Mouse (Mus musculus) cerebellum, adult 9-10 months (tissue): Measurements from ENCODE around the gene Kdm1b.

Experiments used
- DNase-seq: peaks from one replicate; pipeline ENCODE4 v3.0.0; 2022

Kdm1b gene

DNA sequence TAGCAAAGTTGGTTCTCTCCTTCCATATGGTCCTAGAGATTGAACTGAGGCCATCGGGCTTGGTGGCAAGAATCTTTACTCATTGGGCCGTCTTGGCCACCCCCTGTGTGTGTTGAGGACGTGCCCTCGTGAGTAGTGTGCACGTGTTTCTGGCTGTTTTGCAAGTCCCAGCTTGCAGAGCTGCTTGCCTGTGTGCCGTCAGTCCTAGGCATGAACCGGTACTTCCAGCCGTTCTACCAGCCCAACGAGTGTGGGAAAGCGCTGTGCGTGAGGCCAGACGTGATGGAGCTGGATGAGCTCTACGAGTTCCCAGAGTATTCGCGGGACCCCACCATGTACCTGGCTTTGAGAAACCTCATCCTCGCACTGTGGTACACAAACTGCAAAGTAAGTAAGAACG, 19.5 kb downstream of the Kdm1b start:
- DNase-seq: no peak

DNA sequence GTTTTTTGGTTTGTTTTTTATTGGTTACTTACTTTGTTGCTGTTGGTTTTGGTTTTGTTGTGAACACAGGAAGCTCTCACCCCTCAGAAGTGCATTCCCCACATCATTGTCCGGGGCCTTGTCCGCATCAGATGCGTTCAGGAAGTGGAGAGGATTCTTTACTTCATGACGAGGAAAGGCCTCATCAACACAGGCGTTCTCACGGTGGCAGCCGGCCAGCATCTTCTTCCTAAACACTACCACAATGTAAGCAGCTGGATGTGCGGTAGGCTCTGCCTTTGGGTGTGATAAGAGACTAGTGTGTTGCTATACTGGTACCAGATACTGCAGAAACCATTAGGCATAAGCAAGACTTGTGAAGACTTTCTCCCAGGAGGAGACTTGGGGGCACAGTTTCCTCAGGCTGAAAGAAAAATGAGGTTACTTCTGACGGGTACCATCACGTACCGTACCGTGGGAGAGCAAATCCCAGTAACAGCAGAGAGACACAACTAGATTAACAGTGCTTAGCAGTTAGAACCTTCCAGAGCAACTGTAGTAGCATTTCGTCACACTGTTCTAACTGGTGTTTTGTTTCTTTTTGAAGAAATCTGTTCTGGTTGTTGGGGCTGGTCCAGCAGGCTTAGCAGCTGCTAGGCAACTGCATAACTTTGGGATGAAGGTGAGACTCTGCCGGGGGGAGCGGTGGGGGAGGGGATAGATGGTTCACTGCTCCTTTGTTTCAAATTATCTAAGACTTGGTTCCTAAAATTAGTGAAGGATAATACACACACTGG, 20.9 kb downstream of the Kdm1b start:
- DNase-seq: no peak

DNA sequence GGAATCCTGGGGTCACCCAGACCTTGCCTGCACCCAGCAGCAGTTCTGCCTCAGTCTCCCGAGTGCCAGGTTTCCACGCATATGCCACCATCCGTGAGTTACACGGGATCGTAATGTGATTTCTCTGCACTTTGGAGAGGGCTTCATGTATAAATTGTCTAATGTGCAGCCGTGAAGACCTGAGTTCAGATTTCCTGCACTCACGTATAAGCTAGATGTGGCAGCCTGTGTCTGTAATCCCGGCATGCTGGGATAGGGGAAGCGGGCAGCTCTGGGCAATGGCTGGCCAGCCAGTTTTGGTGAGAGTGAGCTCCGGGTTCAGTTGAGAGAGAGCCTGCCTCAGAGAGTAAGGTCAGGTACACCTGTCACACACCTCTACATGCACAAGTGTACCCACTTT, 23.2 kb downstream of the Kdm1b start:
- no peak for DNase-seq

DNA sequence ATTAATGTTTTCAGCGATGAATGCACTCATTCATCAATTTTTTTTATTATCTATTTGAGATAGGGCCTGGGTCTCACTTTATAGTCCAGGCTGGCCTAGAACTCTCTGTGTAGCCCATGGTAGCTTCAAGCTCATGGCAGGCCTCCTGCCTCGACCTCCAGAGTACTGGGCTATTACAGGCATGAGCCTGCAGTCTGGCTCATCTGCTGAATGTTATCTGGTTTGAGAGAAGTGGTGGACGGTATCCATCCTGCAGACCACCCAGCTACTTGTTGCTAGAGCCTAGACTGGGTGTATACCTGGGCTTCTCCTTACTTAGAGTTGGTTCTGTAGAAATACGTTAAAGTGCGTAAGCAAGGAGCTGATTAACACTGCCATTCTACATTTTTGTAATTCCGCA, 23.7 kb downstream of the Kdm1b start:
- DNase-seq: no peak

DNA sequence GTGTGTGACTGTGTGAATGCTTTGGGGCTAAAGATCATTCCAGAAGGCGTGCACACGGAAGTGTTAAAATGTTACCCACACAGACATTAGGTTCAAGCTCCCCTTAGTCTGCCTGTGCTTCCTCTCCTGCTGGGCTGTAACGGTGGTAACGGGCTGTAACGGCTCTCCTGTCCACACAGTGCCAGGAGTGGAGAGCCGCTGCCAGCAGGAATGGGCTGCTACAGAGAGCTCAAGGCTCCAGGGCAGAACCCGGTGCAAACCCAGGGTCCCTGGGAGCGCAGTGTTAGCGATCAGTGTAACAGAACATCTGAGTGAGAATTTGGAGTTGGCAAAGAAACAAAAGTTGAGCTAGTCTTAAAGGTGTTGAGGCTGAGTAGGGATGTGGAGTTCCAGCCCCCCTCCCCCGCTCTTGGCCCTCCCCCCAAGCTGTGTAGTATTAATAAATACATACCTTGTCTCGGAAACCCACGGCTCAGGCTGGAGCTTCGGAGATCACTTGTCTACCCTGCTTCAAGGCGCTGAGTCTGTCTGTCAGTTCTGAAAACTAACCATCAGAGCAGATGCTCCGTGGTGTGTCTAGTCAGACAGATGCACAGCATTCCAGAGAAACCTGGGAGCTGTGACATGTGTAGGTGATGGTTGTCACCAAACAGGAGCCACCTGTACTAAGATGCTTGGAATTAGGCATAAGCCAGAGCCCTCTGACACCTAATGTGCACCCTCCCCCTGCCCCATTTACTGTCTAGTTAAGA, 27.2 kb downstream of the Kdm1b start:
- no peak for DNase-seq

DNA sequence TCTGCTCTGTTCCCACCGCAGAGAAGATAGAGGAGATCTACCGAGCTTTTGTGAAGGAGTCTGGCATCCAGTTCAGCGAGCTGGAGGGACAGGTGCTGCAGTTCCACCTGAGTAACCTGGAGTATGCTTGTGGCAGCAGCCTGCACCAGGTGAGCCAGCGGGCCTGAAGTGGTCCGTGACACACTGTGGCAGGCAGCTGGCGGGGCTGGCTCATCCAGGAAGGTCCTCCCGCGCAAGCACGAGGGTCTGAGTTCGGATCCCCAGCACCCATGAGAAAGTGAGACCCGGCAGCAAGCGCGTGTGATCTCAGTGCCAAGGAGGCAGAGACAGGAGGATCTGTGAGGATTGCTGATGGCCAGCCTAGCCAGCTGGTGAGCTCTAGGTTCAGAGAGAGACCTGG, 28.6 kb downstream of the Kdm1b start:
- no peak for DNase-seq

DNA sequence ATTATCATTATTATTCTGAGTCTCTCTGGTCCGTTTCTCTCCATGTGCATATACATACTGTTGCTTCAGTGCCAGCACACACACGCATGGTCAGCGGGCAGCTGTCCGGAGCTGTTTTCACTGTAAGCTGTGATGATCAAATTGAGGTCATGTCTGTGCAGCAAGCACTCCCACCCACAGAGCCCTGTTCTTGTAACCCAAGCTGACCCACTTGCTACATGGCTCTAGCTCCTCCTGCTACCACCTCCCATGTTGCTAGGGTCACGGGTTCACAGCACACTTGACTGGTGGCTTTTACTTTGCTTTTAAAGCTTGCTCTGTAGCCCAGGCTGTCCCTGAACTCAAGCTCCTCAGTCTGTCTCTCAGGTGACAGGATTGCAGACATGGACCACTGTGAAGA, 29.2 kb downstream of the Kdm1b start:
- no peak for DNase-seq

DNA sequence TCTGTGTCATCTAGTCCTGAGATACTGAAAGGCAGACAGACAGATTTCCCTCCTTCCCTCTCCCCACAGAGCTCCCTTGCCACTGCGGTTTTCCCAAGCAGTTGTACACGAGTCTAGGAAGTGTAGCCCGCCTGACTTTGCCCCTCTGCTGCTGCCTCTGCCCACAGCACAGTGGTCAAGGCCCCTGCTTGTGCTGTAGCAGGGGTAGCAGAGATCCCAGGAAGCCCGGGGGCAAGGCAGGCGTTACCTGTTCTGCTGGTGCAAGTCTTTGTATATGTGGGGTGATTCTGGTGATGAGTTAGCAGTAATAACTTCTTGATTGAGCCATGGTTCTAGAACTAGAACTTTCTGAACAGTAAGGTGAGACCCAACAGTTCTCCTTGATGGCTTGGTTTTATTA, 32.9 kb downstream of the Kdm1b start:
- no peak for DNase-seq

DNA sequence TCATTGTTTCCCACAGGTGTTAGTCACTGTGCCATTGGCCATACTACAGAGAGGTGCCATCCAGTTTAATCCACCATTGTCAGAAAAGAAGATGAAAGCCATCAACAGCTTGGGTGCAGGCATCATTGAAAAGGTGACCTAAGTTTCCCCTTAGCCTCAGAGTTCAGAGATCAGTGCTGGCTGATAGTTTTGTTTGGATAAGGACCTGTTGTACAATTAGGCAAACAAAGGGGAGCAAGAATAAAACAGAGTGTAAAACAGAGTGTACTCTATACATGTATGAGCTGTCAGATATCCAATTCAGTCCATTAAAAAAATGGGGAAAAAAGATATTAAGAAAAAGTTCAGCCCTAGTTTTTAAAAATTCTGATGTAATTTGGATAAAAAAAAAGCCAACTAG, 34.1 kb downstream of the Kdm1b start:
- no peak for DNase-seq

DNA sequence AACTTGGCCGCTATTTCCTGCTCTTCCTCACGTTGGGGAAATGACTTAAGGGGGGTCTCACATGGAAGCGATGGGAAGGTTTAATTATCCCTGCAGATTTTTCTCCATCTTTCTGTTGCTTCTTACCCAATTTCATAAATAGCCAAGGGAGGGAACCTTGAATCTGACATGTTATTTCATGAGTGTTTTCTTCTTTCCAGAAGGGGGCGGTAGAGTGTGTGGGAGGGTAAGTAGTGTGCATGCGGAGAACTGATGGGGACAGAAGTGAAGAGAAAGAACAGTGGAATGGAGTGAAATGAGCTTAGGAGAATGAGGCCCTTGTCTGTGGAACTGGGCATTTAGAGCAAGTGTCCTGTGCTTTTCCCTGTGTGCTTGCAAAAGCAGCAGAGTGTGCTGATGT, 35.5 kb downstream of the Kdm1b start:
- DNase-seq: no peak

DNA sequence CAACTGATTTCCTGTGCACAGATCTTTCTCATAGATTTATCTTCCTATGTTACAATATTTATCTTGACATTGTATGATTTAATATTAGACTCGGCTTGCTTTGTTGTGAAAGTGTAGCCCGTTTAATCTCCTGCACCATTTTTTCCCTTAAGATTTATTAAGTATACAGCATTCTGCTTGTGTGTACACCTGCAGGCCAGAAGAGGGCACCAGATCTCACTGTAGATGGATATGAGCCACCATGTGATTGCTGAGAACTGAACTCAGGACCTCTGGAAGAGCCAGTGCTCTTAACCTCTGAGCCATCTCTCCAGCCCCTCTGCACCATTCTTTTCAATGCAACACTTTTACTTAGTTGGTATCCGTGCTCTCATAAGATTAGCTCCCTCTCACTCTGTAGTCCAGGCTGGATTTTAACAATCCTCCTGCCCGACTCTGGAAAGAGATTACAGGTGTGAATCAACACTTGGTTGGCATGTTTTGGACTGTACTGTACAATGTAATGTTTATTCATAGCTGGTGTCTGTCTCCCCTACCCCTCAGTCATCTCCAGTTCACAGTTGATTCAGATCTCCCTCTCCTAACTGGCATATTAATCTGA, 37.7 kb downstream of the Kdm1b start:
- no peak for DNase-seq

DNA sequence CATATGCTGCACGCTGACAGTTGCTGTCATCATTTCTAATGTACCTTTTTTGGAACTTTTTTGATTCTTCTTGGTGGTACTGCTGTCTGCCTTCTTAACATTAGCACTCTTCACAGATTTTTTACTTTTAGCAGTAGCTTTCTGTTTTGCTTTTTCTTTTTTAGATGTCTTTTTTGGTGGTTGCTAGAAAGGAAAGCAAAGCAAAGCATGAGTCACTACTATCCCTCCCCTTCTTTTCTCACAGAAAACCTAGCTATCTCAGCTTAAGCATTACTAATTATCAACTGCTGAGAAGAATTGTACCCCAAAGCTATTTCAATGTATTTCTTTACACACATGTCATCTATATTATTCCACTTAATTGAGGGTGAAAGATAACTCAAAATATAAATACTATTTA, 45.1 kb downstream of the Kdm1b start:
- DNase-seq: no peak

DNA sequence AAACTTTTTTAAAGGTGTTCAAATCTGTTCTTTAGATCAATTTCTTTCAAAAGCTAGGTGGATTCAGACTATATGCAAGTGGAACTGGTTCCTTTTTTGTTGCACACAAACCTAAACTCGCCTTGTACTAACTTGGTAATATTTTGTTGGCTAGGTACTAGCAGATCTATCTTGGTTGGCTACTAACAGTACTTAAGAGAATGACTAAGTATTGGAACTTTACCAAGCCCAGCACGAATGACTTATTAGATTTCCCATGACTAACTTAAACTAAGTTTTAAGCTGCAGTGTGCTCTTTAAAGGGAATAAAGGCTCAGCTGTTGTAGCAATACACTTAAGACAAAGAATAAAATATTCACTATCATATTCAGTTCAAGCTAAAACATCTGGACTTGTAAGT, 46.0 kb downstream of the Kdm1b start:
- DNase-seq: no peak

DNA sequence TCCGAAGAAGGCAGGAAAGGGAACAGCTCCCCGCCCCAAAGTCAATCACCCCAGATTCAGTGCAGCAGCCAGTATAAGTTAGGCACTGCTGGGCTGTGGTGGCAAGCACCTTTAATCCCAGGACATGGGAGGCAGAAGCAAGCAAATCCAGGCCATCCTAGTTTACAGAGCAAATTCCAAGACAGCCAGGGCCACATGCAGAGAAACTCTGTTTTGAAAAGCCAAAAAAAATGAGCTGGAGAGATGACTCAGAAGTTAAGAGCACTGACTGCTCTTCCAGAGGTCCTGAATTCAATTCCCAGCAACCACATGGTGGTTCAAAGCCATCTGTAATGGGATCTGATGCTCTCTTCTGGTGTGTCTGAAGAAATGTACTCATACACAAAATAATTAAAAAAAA, 50.5 kb downstream of the Kdm1b start:
- DNase-seq: no peak

DNA sequence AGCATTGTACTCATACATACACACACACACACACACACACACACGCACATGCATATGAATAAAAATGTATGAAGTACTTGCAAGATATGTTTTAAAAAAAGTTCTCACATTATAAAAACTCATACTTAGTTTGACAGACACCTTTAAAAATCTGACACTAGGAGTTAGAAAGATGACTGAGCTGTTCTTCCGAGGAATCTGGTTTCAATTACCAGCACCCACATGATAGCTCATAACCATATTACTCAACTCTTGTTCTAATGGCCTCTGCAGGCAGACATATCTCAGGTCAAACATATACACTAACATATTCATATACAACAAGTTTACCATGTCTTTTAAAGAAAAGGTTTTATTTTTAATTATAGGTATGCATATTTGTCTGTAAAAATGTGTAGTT, 53.3 kb downstream of the Kdm1b start:
- DNase-seq: no peak

DNA sequence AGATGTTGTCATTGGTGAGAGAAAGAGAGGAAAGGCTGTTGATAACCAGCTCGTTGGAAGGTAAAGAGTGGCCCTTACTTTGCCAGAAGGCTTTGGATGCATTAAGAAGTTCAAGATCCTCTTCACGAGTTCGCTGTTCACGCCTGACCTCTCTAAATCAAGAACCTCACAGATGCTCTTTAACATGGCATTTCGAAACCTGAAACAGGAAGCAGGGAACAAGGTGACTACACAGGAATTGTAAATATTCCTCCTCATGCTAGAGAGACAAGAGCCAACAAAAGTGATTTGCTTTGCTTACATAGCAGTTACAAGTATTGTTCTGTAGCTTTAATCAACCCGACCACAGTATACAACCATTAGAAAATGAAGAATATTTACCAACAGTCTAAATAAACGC, 56.0 kb downstream of the Kdm1b start:
- DNase-seq: no peak

DNA sequence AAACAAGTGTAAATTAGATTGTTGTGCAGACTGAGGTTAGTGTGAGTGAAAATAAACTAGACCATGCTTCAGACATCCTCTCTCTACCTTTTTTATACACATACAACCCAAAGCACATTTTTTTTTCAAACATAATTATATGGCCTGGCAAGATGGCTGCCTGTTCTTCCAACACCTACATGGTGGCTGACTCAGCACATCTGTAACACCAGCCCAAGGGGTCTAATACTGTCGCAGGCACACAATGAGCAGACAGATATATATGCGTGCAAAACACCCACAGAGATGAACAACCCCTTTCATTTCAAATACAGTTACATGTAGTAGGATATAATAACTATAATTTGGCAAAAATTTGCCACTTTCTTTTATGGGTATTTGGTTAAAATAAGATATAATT, 57.3 kb downstream of the Kdm1b start:
- no peak for DNase-seq

DNA sequence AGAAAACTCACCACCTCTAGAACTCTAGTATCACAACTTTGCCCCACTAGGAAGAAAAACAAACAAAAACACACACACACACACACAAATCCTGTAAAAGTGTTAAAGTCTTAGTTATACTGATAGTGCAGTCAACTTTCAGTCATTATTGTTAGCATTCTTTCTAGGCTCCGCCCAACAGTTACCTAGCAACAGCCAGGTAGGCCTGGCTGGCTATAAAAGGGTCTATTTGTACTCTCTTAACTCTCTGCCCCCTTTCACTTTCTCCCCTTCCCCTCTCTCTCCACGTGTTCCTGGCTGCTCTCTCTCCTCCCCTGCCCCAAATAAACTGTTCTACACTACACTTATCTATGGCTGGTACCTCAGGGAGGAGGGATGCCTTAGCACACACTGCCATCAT, 60.8 kb downstream of the Kdm1b start:
- no peak for DNase-seq

DNA sequence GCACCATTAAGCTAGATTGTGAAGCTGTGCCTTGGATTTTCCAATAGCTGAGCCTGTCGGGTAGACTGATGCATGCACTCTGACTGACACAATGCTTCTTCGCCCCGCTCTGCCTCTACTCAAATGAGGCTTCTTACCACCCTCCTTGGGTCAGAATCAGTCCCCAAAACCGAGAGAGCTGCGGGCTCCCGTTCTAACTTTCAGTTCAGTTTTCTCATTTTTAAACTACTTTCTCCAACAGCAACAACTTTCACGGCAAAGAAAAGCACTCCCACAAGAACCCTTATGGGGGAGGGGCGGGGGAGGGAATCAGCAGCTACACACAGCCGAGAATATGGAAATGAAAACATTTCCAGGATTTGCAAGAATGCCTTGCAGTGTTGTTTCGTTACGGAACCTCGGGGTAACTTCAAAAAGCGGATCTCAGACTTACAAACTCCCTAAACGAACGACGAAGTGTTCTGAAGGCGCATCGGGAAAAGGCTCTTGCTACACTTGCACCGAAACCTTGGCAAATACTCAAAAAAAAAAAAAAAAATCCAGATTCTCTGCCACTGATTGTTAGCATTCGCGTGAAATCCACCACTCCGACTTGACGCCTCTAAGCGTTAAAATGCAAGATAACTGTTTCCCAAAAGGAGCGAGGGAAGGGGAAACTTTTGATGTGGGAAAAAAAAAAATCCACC, 61.7 kb downstream of the Kdm1b start:
- DNase-seq: peak; percentile 61

DNA sequence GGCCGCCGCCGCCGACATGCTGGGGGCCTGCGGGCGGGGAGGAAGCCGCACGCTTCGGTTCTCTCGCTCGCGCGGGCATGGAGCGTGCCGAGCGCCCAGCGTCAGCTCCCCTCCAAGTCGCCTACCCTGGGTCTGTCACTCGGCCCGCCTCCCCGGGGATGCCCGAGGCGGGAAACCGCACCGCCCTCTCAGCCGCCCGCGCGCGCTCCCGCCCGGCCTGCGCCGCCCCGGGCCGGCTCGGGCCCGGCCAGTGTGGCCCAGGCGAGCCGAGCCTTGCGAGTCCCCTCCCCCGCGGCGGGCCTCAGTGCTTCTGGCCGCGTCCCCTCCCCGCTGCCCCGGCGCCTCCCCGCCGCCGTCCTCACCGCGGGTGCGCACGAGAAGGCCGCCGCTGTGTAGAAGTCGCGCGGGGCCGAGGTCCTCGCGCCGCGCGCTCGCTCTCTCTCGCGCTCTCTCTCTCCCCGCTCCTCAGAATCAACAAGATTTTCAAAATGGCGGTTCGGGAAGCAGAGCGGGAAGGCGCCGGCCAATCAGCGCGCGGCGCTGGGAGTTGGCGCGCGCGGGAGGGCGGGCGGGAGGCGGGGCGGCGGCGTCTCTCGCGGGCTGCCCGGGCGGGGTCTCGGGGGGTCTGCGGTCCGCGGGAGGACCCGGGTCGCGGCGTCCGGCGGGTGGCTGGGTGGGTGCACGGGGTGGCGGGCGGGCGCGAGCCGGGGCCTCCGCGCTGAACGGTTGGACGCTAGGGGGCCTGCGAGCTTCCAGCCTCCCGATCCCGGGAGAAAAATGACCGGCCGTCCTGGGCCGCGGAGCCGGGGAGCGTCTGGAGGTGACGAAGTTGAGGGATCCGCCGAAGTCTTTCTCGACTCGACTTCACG, 62.6 kb downstream of the Kdm1b start, which contains the start of gene Dek:
Dek (minus strand) TSS at position 491 of the 869 bp plus-strand sequence.
- DNase-seq: peak; percentile 83

DNA sequence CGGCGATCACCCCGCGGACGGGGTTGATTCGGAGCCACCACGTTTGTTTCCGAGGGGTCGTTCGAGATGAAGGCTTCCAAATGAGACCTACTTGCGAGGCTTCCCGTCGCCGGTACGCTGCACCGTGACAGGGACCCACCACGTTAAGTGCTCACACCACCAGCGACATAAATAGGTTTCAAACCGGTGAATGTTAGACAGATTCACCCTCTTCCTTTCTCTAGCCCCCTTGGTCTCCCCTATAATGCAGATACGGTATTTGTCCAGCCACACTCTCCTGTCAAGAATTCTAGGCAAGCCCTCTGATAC, 63.2 kb downstream of the Kdm1b start:
- DNase-seq: no peak

DNA sequence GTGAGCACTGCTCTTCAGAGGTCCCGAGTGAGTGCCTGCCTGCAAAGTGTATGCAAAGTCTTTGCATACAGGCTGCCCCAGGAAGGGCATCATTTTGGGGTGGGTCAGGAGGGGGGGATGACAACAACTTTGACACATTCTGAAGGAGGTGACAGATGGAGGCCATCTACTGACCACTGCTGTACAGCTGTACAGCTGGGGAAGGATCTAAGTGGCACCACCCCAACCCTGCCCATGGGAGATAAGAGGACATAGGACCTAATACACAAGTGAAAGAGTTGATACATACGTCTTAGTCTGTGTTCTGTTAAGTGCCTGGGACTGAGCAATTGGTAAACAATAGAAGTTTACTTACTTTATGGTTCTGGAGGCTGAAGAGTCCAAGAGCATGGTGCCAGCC, 65.9 kb downstream of the Kdm1b start:
- DNase-seq: no peak

DNA sequence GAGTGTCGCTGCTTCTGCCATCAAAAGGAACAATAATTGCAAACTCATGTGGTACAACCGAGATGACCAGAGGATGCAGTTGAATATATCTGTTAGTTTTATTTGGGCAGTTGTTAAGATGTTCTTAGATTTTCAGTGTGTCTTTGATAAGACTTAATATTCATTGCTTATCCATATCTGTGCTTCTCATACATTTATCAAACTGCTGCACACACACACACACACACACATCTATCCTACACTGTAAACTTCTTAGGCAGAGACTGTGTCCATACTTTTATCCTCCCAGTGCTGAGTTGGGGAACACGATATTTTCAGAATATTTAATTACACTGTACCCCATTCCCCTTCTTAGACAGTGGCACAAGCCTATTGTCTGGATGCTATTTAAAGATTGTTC, 67.9 kb downstream of the Kdm1b start:
- no peak for DNase-seq
